ENCODE assay signal across 8 mouse cellular contexts in genomic region chr4:107163756-107164587, GRCm38 (mm10). TPM values are rescaled to one million over a fixed set of nuclear protein-coding genes. Genes with fewer than 3 reads are reported as not detected.
DNase-seq lines count a peak whose midpoint lies in the region; ATAC-seq and TF ChIP-seq lines count a peak whose summit lies in the region.

No protein-coding gene starts in this region.

- no peaks in the 10 kb centered on the region for H3K9me3 ChIP-seq in embryonic facial prominence, embryonic 14.5 days (ENCODE audit: control insufficient read depth, low read length)
- H3K9me3 ChIP-seq in liver, embryonic 15.5 days (replicated peaks) = no peaks in the 10 kb centered on the region
- no peaks in the 10 kb centered on the region for H3K9me3 ChIP-seq in neural tube, embryonic 11.5 days (ENCODE audit: control insufficient read depth, low read length)
- H3K9me3 ChIP-seq in stomach, embryonic 14.5 days (ENCODE audit: control insufficient read depth, low read depth, low read length) = no peaks in the 10 kb centered on the region

- no peak overlapping the region for H3K9ac ChIP-seq in embryonic facial prominence, embryonic 14.5 days (ENCODE audit: low read depth, low read length)
- no peak overlapping the region for H3K9ac ChIP-seq in liver, embryonic 15.5 days
- no peak overlapping the region for H3K9ac ChIP-seq in neural tube, embryonic 11.5 days (ENCODE audit: low read length)
- no peak overlapping the region for H3K9ac ChIP-seq in stomach, embryonic 14.5 days (replicated peaks; ENCODE audit: low read depth, low read length)

- H3K36me3 ChIP-seq in embryonic facial prominence, embryonic 14.5 days (ENCODE audit: control insufficient read depth, insufficient read depth, low read length) = peaks cover 51% of the 10 kb centered on the region
- H3K36me3 ChIP-seq in liver, embryonic 15.5 days (replicated peaks) = peaks cover 37% of the 10 kb centered on the region
- no peaks in the 10 kb centered on the region for H3K36me3 ChIP-seq in neural tube, embryonic 11.5 days (ENCODE audit: control insufficient read depth, insufficient read depth, low read length)
- H3K36me3 ChIP-seq in stomach, embryonic 14.5 days (ENCODE audit: control insufficient read depth, insufficient read depth, low read length) = peaks cover 7% of the 10 kb centered on the region; the same call in 1 of the 2 replicates

- TF ChIP-seq POLR2A in bone marrow, adult 2 months (IDR thresholded peaks at IDR 0.05; ENCODE audit: borderline replicate concordance, control insufficient read depth, low read depth, low read length) = peak; percentile 21; the same call in 1 of the 2 replicates

- intact Hi-C loops in heart, postnatal 14 days (cut with DNase I) = loop anchor here (1.0 to 10.0 kb wide), 9 partner anchors 97 to 552 kb away; partner anchors contain the start of genes Acot11, Cyb5rl, Mrpl37 and Ssbp3

- no peak overlapping the region for H3K4me3 ChIP-seq in bone marrow, adult 2 months (replicated peaks; ENCODE audit: control insufficient read depth, low read depth, low read length)
- H3K4me3 ChIP-seq in embryonic facial prominence, embryonic 14.5 days (ENCODE audit: low read depth, low read length) = no peak overlapping the region
- no peak overlapping the region for H3K4me3 ChIP-seq in liver, embryonic 15.5 days (replicated peaks)
- no peak overlapping the region for H3K4me3 ChIP-seq in neural tube, embryonic 11.5 days (ENCODE audit: low read depth, low read length)
- H3K4me3 ChIP-seq in stomach, embryonic 14.5 days (ENCODE audit: low read depth, low read length) = no peak overlapping the region

- H3K4me1 ChIP-seq in bone marrow, adult 2 months (ENCODE audit: control insufficient read depth, insufficient read depth, low read length) = no peaks in the 10 kb centered on the region
- H3K4me1 ChIP-seq in embryonic facial prominence, embryonic 14.5 days (ENCODE audit: control insufficient read depth, insufficient read depth, low read length) = no peaks in the 10 kb centered on the region
- peaks cover 8% of the 10 kb centered on the region; the same call in 1 of the 2 replicates for H3K4me1 ChIP-seq in liver, embryonic 15.5 days (replicated peaks)
- 0 out of 2 replicates have a peak, but pooled peaks cover 2% of the 10 kb centered on the region for H3K4me1 ChIP-seq in neural tube, embryonic 11.5 days (ENCODE audit: control insufficient read depth, insufficient read depth, low read length)
- H3K4me1 ChIP-seq in stomach, embryonic 14.5 days (ENCODE audit: control insufficient read depth, insufficient read depth, low read length) = no peaks in the 10 kb centered on the region

- WGBS in bone marrow, adult 2 months = 44% methylated on average over 9 of the region's 9 CpGs
- 35% methylated on average over 9 of the region's 9 CpGs for WGBS in embryonic facial prominence, embryonic 14.5 days
- WGBS in liver, embryonic 15.5 days (ENCODE audit: insufficient replicate concordance) = 48% methylated on average over 9 of the region's 9 CpGs
- WGBS in neural tube, embryonic 11.5 days = 51% methylated on average over 9 of the region's 9 CpGs
- WGBS in stomach, embryonic 14.5 days = 38% methylated on average over 9 of the region's 9 CpGs

- no peak overlapping the region for H3K4me2 ChIP-seq in embryonic facial prominence, embryonic 14.5 days (ENCODE audit: low read depth, low read length)
- H3K4me2 ChIP-seq in liver, embryonic 15.5 days = no peak overlapping the region
- H3K4me2 ChIP-seq in neural tube, embryonic 11.5 days (ENCODE audit: low read depth) = no peak overlapping the region
- H3K4me2 ChIP-seq in stomach, embryonic 14.5 days (replicated peaks; ENCODE audit: low read depth, low read length) = no peak overlapping the region

- TF ChIP-seq CTCF in bone marrow, adult 2 months (IDR thresholded peaks at IDR 0.05; ENCODE audit: control insufficient read depth, insufficient read depth, low read length) = peak; percentile 46

- no peaks in the 10 kb centered on the region for H3K27me3 ChIP-seq in embryonic facial prominence, embryonic 14.5 days (replicated peaks; ENCODE audit: control insufficient read depth, insufficient read depth, low read length)
- no peaks in the 10 kb centered on the region for H3K27me3 ChIP-seq in liver, embryonic 15.5 days
- H3K27me3 ChIP-seq in neural tube, embryonic 11.5 days (ENCODE audit: control insufficient read depth, insufficient read depth, low read length) = no peaks in the 10 kb centered on the region
- H3K27me3 ChIP-seq in stomach, embryonic 14.5 days (ENCODE audit: control insufficient read depth, insufficient read depth, low read length) = no peaks in the 10 kb centered on the region

- DNase-seq in CD4-positive, CD25-positive, alpha-beta regulatory T cell, adult 2 months (ENCODE audit: low read depth, low spot score) = peak; percentile 90
- DNase-seq in embryonic facial prominence, embryonic 14.5 days (ENCODE audit: low spot score) = peak; percentile 90
- peak; percentile 64 to 77 for DNase-seq in heart, postnatal 14 days
- DNase-seq in kidney, postnatal 36 days = peak; percentile 74 to 80
- peak; percentile 71 for DNase-seq in neural tube, embryonic 11.5 days (ENCODE audit: low spot score)

- H3K27ac ChIP-seq in bone marrow, adult 2 months (ENCODE audit: control insufficient read depth, insufficient read depth, low read depth, low read length, poor library complexity) = no peak overlapping the region
- H3K27ac ChIP-seq in embryonic facial prominence, embryonic 14.5 days (replicated peaks; ENCODE audit: low read depth, low read length) = no peak overlapping the region
- H3K27ac ChIP-seq in liver, embryonic 15.5 days (replicated peaks) = no peak overlapping the region
- H3K27ac ChIP-seq in neural tube, embryonic 11.5 days (ENCODE audit: low read depth, low read length) = no peak overlapping the region
- H3K27ac ChIP-seq in stomach, embryonic 14.5 days (ENCODE audit: low read length) = no peak overlapping the region

- ATAC-seq in embryonic facial prominence, embryonic 14.5 days (ENCODE audit: low read depth) = peak; percentile 86
- ATAC-seq in liver, embryonic 15.5 days (ENCODE audit: insufficient read depth) = 0 out of 2 replicates have a peak, but pooled peaks have one; percentile 40
- peak; percentile 60; the same call in 1 of the 2 replicates for ATAC-seq in neural tube, embryonic 11.5 days (ENCODE audit: insufficient read depth, low FRiP score, low TSS enrichment)
- ATAC-seq in stomach, embryonic 14.5 days (ENCODE audit: insufficient number of reproducible peaks, insufficient read depth, low FRiP score, low read depth) = peak; percentile 46; the same call in 1 of the 2 replicates

RNA-seq across cellular contexts. Expression of gene Tmem59, which starts 14.2 kb away (rescaled TPM):
- 30.6 and 44.6 TPM in 2 replicates for polyA plus RNA-seq in bone marrow, adult 2 months (2011; ENCODE audit: insufficient read depth, insufficient read length, low replicate concordance, missing spikeins)
- polyA plus RNA-seq in embryonic facial prominence, embryonic 14.5 days (2014; fragmentation: Nextera tagmentation; extraction: Ambion mirVana) = 464 and 480 TPM in 2 replicates
- total RNA-seq in heart, postnatal 14 days (2021) = 100 to 1,000 TPM; 149 to 155 TPM
- polyA plus RNA-seq in liver, embryonic 15.5 days (2015; fragmentation: Nextera tagmentation; extraction: Ambion mirVana) = 178 and 182 TPM in 2 replicates
- 316 and 334 TPM in 2 replicates for polyA plus RNA-seq in neural tube, embryonic 11.5 days (2014; fragmentation: Nextera tagmentation; extraction: Ambion mirVana)
- 384 and 395 TPM in 2 replicates for polyA plus RNA-seq in stomach, embryonic 14.5 days (2014; fragmentation: Nextera tagmentation; extraction: Ambion mirVana)

RNA-seq across cellular contexts. Expression of gene Tceanc2, which starts 14.9 kb away (rescaled TPM):
- 26.5 and 33.5 TPM in 2 replicates for polyA plus RNA-seq in bone marrow, adult 2 months (2011; ENCODE audit: insufficient read depth, insufficient read length, low replicate concordance, missing spikeins)
- polyA plus RNA-seq in embryonic facial prominence, embryonic 14.5 days (2014; fragmentation: Nextera tagmentation; extraction: Ambion mirVana) = 36.8 and 41.4 TPM in 2 replicates
- total RNA-seq in heart, postnatal 14 days (2021) = 10 to 100 TPM; 11.8 to 12.5 TPM
- polyA plus RNA-seq in liver, embryonic 15.5 days (2015; fragmentation: Nextera tagmentation; extraction: Ambion mirVana) = 11.9 and 14.4 TPM in 2 replicates
- 24.8 and 29.1 TPM in 2 replicates for polyA plus RNA-seq in neural tube, embryonic 11.5 days (2014; fragmentation: Nextera tagmentation; extraction: Ambion mirVana)
- 16.1 and 20.8 TPM in 2 replicates for polyA plus RNA-seq in stomach, embryonic 14.5 days (2014; fragmentation: Nextera tagmentation; extraction: Ambion mirVana)

RNA-seq across cellular contexts. Expression of gene Ldlrad1, which starts 45.0 kb away (rescaled TPM):
- not detected in 2 replicates for polyA plus RNA-seq in bone marrow, adult 2 months (2011; ENCODE audit: insufficient read depth, insufficient read length, low replicate concordance, missing spikeins)
- 0.18 TPM in 1 of 2 replicates, not detected in the other for polyA plus RNA-seq in embryonic facial prominence, embryonic 14.5 days (2014; fragmentation: Nextera tagmentation; extraction: Ambion mirVana)
- total RNA-seq in heart, postnatal 14 days (2021) = under 1 TPM in 1 of 2 experiments, not detected in 1; 0.33 TPM
- not detected in 2 replicates for polyA plus RNA-seq in liver, embryonic 15.5 days (2015; fragmentation: Nextera tagmentation; extraction: Ambion mirVana)
- polyA plus RNA-seq in neural tube, embryonic 11.5 days (2014; fragmentation: Nextera tagmentation; extraction: Ambion mirVana) = not detected in 2 replicates
- not detected in 2 replicates for polyA plus RNA-seq in stomach, embryonic 14.5 days (2014; fragmentation: Nextera tagmentation; extraction: Ambion mirVana)
